In the genomic region with DNA sequence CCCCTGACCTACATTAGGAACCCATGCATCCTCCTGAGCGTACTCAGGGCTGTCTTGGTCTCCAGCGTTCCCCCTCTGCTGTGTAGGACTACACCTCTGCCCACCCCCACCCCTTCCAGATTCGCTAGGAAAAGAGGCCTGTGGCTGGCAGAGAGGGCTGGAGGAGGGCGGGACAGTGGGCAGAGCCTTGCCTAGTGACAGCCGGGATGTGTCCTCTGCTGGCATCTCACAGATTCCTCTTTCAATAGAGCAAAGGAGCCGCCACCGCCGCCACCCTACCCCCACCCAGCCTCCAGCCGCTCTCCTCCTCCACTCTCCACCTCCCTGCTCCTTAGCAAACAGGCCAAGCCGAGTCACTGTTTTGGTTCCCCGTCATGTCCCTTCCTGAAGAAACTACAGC, we compare ENCODE assay signal across 10 mouse cellular contexts. TPM values are rescaled to one million over a fixed set of nuclear protein-coding genes. Genes with fewer than 3 reads are reported as not detected.
DNase-seq lines count a peak whose midpoint lies in the region; ATAC-seq and TF ChIP-seq lines count a peak whose summit lies in the region.
"Had no signal": no experiment of that assay in that cellular context is flagged by ENCODE, and none has a peak within 500 bp of the region (broad histone marks: within the 10 kb centered on the region; RNA-seq: fewer than 3 reads in every experiment).

No protein-coding gene starts in this region.

- no peaks in the 10 kb centered on the region for H3K9me3 ChIP-seq in kidney, embryonic 15.5 days (replicated peaks)
- no peaks in the 10 kb centered on the region for H3K9me3 ChIP-seq in intestine, embryonic 15.5 days

- no peak for TF ChIP-seq CTCF in kidney, adult 2 months (conservative IDR thresholded peaks at IDR 0.05; ENCODE audit: insufficient read depth, insufficient read length, low read depth, low read length)
- TF ChIP-seq CTCF in brain, embryonic 14.5 days (IDR thresholded peaks at IDR 0.05; ENCODE audit: borderline replicate concordance, extremely low read depth, insufficient read depth, insufficient read length), result no peak

- H3K27me3 ChIP-seq in kidney, embryonic 15.5 days, result no peaks in the 10 kb centered on the region
- no peaks in the 10 kb centered on the region for H3K27me3 ChIP-seq in kidney, adult 2 months (replicated peaks; ENCODE audit: control insufficient read depth, insufficient read depth, low read length)
- no peaks in the 10 kb centered on the region for H3K27me3 ChIP-seq in intestine, embryonic 15.5 days (replicated peaks)

- H3K4me1 ChIP-seq in kidney, embryonic 15.5 days, result peaks cover 12% of the 10 kb centered on the region
- H3K4me1 ChIP-seq in kidney, adult 2 months (ENCODE audit: control insufficient read depth, insufficient read depth, low read length), result no peaks in the 10 kb centered on the region
- H3K4me1 ChIP-seq in intestine, embryonic 15.5 days (replicated peaks), result peaks cover 13% of the 10 kb centered on the region

- TF ChIP-seq POLR2A in kidney, adult 2 months (IDR thresholded peaks at IDR 0.05; ENCODE audit: low read depth, low read length), result no peak
- TF ChIP-seq POLR2A in brain, embryonic 14.5 days (IDR thresholded peaks at IDR 0.05; ENCODE audit: borderline replicate concordance, extremely low read depth, insufficient read depth, insufficient read length, poor library complexity, severe bottlenecking), result no peak

- no peak overlapping the region for H3K4me3 ChIP-seq in kidney, embryonic 15.5 days (replicated peaks)
- H3K4me3 ChIP-seq in kidney, adult 2 months (ENCODE audit: insufficient read depth, low read depth, low read length), result no peak overlapping the region
- H3K4me3 ChIP-seq in intestine, embryonic 15.5 days (replicated peaks), result no peak overlapping the region

- WGBS in kidney, embryonic 15.5 days, result 8% methylated on average over 11 of the region's 11 CpGs
- 25% methylated on average over 11 of the region's 11 CpGs for WGBS in kidney, adult 2 months
- 10% methylated on average over 11 of the region's 11 CpGs for WGBS in intestine, embryonic 15.5 days

- no peak overlapping the region for H3K9ac ChIP-seq in kidney, embryonic 15.5 days
- H3K9ac ChIP-seq in intestine, embryonic 15.5 days, result no peak overlapping the region

- peak overlapping the region; percentile 29 for H3K4me2 ChIP-seq in kidney, embryonic 15.5 days
- peak overlapping the region; percentile 24; the same call in 1 of the 2 replicates for H3K4me2 ChIP-seq in intestine, embryonic 15.5 days (replicated peaks)

- DNase-seq in kidney, adult 2 months, result no peak
- DNase-seq in brain, embryonic 14.5 days (ENCODE audit: low read depth), result peak; percentile 39
- DNase-seq in gastrocnemius, adult 8-10 months (ENCODE audit: low spot score in 2 of 2), result peak; percentile 53 to 74
- peak; percentile 65 for DNase-seq in retina, postnatal 1 day
- DNase-seq in T-cell, adult 2 months (ENCODE audit: low spot score), result no peak
- no peak for DNase-seq in urinary bladder, adult 18-20 months (ENCODE audit: low spot score in 2 of 2)

- H3K27ac ChIP-seq in kidney, embryonic 15.5 days, result peak overlapping the region; percentile 50
- no peak overlapping the region for H3K27ac ChIP-seq in kidney, adult 2 months (ENCODE audit: insufficient read depth, low read depth, low read length)
- no peak overlapping the region for H3K27ac ChIP-seq in intestine, embryonic 15.5 days

- ATAC-seq in kidney, embryonic 15.5 days (replicated peaks; ENCODE audit: low FRiP score), result peak; percentile 79
- ATAC-seq in intestine, embryonic 15.5 days, result no peak

- H3K36me3 ChIP-seq in kidney, embryonic 15.5 days, result no peaks in the 10 kb centered on the region
- no peaks in the 10 kb centered on the region for H3K36me3 ChIP-seq in kidney, adult 2 months (ENCODE audit: control insufficient read depth, insufficient read depth, low read length)
- no peaks in the 10 kb centered on the region for H3K36me3 ChIP-seq in intestine, embryonic 15.5 days

RNA-seq across cellular contexts. Expression of a gene that starts 0.6 kb away (rescaled TPM):
- polyA plus RNA-seq in kidney, embryonic 15.5 days (2015; fragmentation: Nextera tagmentation; extraction: Ambion mirVana), result 0.23 and 0.60 TPM in 2 replicates
- 0.12 and 0.58 TPM in 2 replicates for polyA plus RNA-seq in kidney, adult 2 months (2012; rRNA removed)
- not detected in 2 replicates for polyA plus RNA-seq in brain, embryonic 14.5 days (2012; rRNA removed)
- total RNA-seq in gastrocnemius, adult 8-10 months (2022), result 1 to 10 TPM; 3.3 to 5.5 (median 4.3) TPM
- polyA plus RNA-seq in intestine, embryonic 15.5 days (2015; fragmentation: Nextera tagmentation; extraction: Ambion mirVana), result 0.34 and 0.69 TPM in 2 replicates
- total RNA-seq: neutrophil, adult 5-6 weeks had no signal
- polyA plus RNA-seq: frontal cortex, adult 2 months had no signal

RNA-seq across cellular contexts. Expression of a gene that starts 11.6 kb away (rescaled TPM):
- polyA plus RNA-seq in kidney, embryonic 15.5 days (2015; fragmentation: Nextera tagmentation; extraction: Ambion mirVana), result 0.42 and 0.75 TPM in 2 replicates
- polyA plus RNA-seq in kidney, adult 2 months (2012; rRNA removed), result 0.11 and 1.9 TPM in 2 replicates
- polyA plus RNA-seq in brain, embryonic 14.5 days (2012; rRNA removed), result 0.01 and 0.07 TPM in 2 replicates
- 100 to 1,000 TPM; 486 to 711 (median 596) TPM for total RNA-seq in gastrocnemius, adult 8-10 months (2022)
- polyA plus RNA-seq in intestine, embryonic 15.5 days (2015; fragmentation: Nextera tagmentation; extraction: Ambion mirVana), result 0.03 and 0.05 TPM in 2 replicates

RNA-seq across cellular contexts. Expression of a gene that starts 23.2 kb away (rescaled TPM):
- 68.9 and 75.5 TPM in 2 replicates for polyA plus RNA-seq in kidney, embryonic 15.5 days (2015; fragmentation: Nextera tagmentation; extraction: Ambion mirVana)
- 35.0 and 38.1 TPM in 2 replicates for polyA plus RNA-seq in kidney, adult 2 months (2012; rRNA removed)
- 11.5 and 11.9 TPM in 2 replicates for polyA plus RNA-seq in brain, embryonic 14.5 days (2012; rRNA removed)
- total RNA-seq in gastrocnemius, adult 8-10 months (2022), result 1 to 10 TPM; 2.3 to 5.2 (median 4.3) TPM
- polyA plus RNA-seq in intestine, embryonic 15.5 days (2015; fragmentation: Nextera tagmentation; extraction: Ambion mirVana), result 38.1 and 39.3 TPM in 2 replicates

RNA-seq across cellular contexts. Expression of a gene that starts 50.1 kb away (rescaled TPM):
- polyA plus RNA-seq in kidney, embryonic 15.5 days (2015; fragmentation: Nextera tagmentation; extraction: Ambion mirVana), result 6.8 and 7.3 TPM in 2 replicates
- polyA plus RNA-seq in kidney, adult 2 months (2012; rRNA removed), result 2.7 and 17.9 TPM in 2 replicates
- 0.48 and 0.62 TPM in 2 replicates for polyA plus RNA-seq in brain, embryonic 14.5 days (2012; rRNA removed)
- total RNA-seq in gastrocnemius, adult 8-10 months (2022), result under 1 TPM in 3 of 4 experiments, not detected in 1; 0.24 to 0.58 (median 0.25) TPM
- 2.9 and 3.0 TPM in 2 replicates for polyA plus RNA-seq in intestine, embryonic 15.5 days (2015; fragmentation: Nextera tagmentation; extraction: Ambion mirVana)

Comparison
In these comparisons a context has a peak if more than half of its experiments do, and no peak if none do; other contexts are left out.
1. DNase-seq: peak in brain, embryonic 14.5 days (single experiment), gastrocnemius, adult 8-10 months (2 of 2) and retina, postnatal 1 day (single experiment); none in kidney, adult 2 months (single experiment), T-cell, adult 2 months (single experiment) and urinary bladder, adult 18-20 months (0 of 2).